Mouse (Mus musculus) thymus, adult 2 months (tissue): Measurements from ENCODE around the gene Gria3. TPM values are rescaled to one million over a fixed set of nuclear protein-coding genes. Genes with fewer than 3 reads are reported as not detected.
A peak's percentile ranks its signal among the peaks of the same experiment; 100 is the strongest.

Experiments
- DNase-seq: peaks from one replicate; pipeline ENCODE4 v3.0.0; 2021
- H3K27ac ChIP-seq: fragments of 200-500 bp; 2 replicates; pipeline ENCODE4 v1.5.1; 2012; ENCODE audit warnings: low read length, control low read depth; ENCODE audit not compliant: control insufficient read depth, insufficient read depth
- H3K27me3 ChIP-seq: fragments of 200-500 bp; 2 replicates; pipeline ENCODE4 v1.6.1; 2012; ENCODE audit warnings: mild to moderate bottlenecking, low read length, moderate library complexity, mixed read lengths; ENCODE audit not compliant: control insufficient read depth, insufficient read depth
- H3K36me3 ChIP-seq: fragments of 200-500 bp; 2 replicates; pipeline ENCODE4 v1.6.1; 2012; ENCODE audit warnings: mild to moderate bottlenecking, low read length, moderate library complexity; ENCODE audit not compliant: control insufficient read depth, insufficient read depth
- H3K4me1 ChIP-seq: fragments of 200-500 bp; replicated peaks from 2 replicates; pipeline ENCODE4 v1.6.1; 2012; ENCODE audit warnings: low read length; ENCODE audit not compliant: control insufficient read depth, insufficient read depth
- H3K4me3 ChIP-seq: fragments of 200-500 bp; 2 replicates; pipeline ENCODE4 v1.5.1; 2012; ENCODE audit warnings: mild to moderate bottlenecking, low read length, control low read depth, moderate library complexity; ENCODE audit not compliant: control insufficient read depth, insufficient read depth
- CTCF ChIP-seq: fragments of 200-500 bp; IDR thresholded peaks from 2 replicates; pipeline ENCODE4 v1.5.1; 2012; ENCODE audit warnings: mild to moderate bottlenecking, control low read depth, low read length, moderate library complexity, borderline replicate concordance; ENCODE audit not compliant: control insufficient read depth, poor library complexity, insufficient read depth; ENCODE audit errors: extremely low read depth
- POLR2A ChIP-seq: fragments of 200-500 bp; IDR thresholded peaks from 2 replicates; pipeline ENCODE4 v1.6.1; 2012; ENCODE audit warnings: mild to moderate bottlenecking, low read length, control low read depth, moderate library complexity; ENCODE audit not compliant: control insufficient read depth, poor library complexity, insufficient read depth; ENCODE audit errors: extremely low read depth
- WGBS: fragments of 180-500 bp; shearing (Covaris S2); methylation state at CpG from one replicate; pipeline ENCODE4 v1.1.7; 2018; 5-methylcytosine and 5-hydroxymethylcytosine counted together
- polyA plus RNA-seq: library from polyadenylated mRNA; depleted of rRNA; stranded (reverse); fragments of >200 nt; gene quantifications from 2 replicates; pipeline ENCODE4 v1.2.3, GENCODE M21; 2012

The Gria3 gene
- polyA plus RNA-seq, 1 experiment, result 2.3 TPM

GRCm38 (mm10) chrX:41562296-41563060 is 161.8 kb downstream of the Gria3 start:
- Histone ChIP-seq H3K27ac (no peak overlapping the region), H3K4me1 (no peaks in the 10 kb centered on the region), H3K27me3 (no peaks in the 10 kb centered on the region), H3K36me3 (no peaks in the 10 kb centered on the region), H3K4me3 (no peak overlapping the region)
- WGBS, result 95% methylated on average over 6 of the region's 6 CpGs
- TF ChIP-seq POLR2A, result no peak
- TF ChIP-seq CTCF, result no peak
- no peak for DNase-seq

GRCm38 (mm10) chrX:41564898-41565297 is 164.2 kb downstream of the Gria3 start:
- Histone ChIP-seq H3K4me1 (no peaks in the 10 kb centered on the region), H3K36me3 (no peaks in the 10 kb centered on the region), H3K4me3 (no peak overlapping the region), H3K27ac (no peak overlapping the region), H3K27me3 (no peaks in the 10 kb centered on the region)
- no peak for DNase-seq
- TF ChIP-seq CTCF, result no peak
- no peak for TF ChIP-seq POLR2A
- WGBS, result 100% methylated on average over 2 of the region's 2 CpGs

DNA sequence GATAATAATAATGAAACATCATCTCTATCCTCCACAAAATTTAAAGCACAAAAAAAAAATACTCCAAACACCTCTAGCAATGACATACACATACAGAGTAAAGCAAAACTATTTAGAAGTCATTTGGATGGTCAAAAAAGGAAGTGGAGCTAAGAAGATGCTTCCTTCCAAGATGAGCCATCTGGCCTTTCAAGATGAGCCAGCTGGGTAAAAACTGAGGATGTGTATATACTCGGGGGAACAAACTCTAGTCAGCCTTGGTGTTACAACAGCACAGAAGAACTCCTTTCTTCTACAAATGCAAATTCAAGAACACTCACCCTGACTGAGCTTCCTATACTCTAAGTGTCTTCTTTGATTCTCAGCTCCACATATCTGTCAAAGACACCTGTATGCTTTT is 172.4 kb downstream of the Gria3 start:
- 15% methylated on average over 1 of the region's 1 CpGs for WGBS
- DNase-seq, result no peak
- Histone ChIP-seq H3K36me3 (no peaks in the 10 kb centered on the region), H3K4me1 (no peaks in the 10 kb centered on the region), H3K4me3 (no peak overlapping the region), H3K27ac (no peak overlapping the region), H3K27me3 (no peaks in the 10 kb centered on the region)
- no peak for TF ChIP-seq POLR2A
- TF ChIP-seq CTCF, result no peak

DNA sequence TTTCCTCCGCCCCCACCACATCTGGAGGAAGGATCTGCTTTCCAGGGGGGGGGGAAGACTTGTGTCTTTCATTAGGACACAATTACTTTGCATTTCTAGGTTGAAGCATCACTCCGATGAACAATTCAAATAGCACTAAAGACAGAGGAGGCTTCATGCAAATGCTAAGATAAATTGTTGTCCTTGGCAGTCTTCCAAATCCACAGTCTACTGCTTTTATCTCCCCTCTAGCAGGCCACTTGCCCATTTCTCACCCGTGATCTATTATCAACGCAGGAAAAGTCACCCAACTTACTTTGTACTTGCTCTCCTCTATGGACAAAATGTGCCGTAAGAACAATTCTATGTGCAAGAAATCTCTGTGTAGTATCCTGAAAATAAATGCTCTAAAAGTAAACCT is 178.1 kb downstream of the Gria3 start:
- Histone ChIP-seq H3K27ac (no peak overlapping the region), H3K27me3 (no peaks in the 10 kb centered on the region), H3K4me3 (no peak overlapping the region), H3K36me3 (no peaks in the 10 kb centered on the region), H3K4me1 (no peaks in the 10 kb centered on the region)
- TF ChIP-seq CTCF (no peak), POLR2A (no peak)
- no peak for DNase-seq
- 93% methylated on average over 5 of the region's 5 CpGs for WGBS

- 98% methylated on average over 3 of the region's 3 CpGs for WGBS
- no peaks in the 10 kb centered on the region for H3K36me3 ChIP-seq
- no peak for DNase-seq
Observed at GRCm38 (mm10) chrX:41587692-41588091, 187.0 kb downstream of the Gria3 start.

GRCm38 (mm10) chrX:41607181-41607580 is 206.5 kb downstream of the Gria3 start:
- DNase-seq, result no peak
- Histone ChIP-seq H3K4me3 (no peak overlapping the region), H3K27me3 (no peaks in the 10 kb centered on the region), H3K4me1 (no peaks in the 10 kb centered on the region), H3K27ac (no peak overlapping the region), H3K36me3 (no peaks in the 10 kb centered on the region)
- WGBS, result 96% methylated on average over 1 of the region's 1 CpGs
- TF ChIP-seq POLR2A, result no peak
- TF ChIP-seq CTCF, result no peak

More at GRCm38 (mm10) chrX:41587692-41588091, 187.0 kb downstream of the Gria3 start:
- Histone ChIP-seq H3K4me1 (no peaks in the 10 kb centered on the region), H3K27me3 (no peaks in the 10 kb centered on the region), H3K4me3 (no peak overlapping the region), H3K27ac (no peak overlapping the region)
- TF ChIP-seq CTCF, result no peak
- no peak for TF ChIP-seq POLR2A

- no peaks in the 10 kb centered on the region for H3K27me3 ChIP-seq
- no peak overlapping the region for H3K27ac ChIP-seq
- no peaks in the 10 kb centered on the region for H3K4me1 ChIP-seq
- 56% methylated on average over 2 of the region's 2 CpGs for WGBS
- H3K4me3 ChIP-seq, result no peak overlapping the region
- peak; percentile 0 for DNase-seq
- H3K36me3 ChIP-seq, result no peaks in the 10 kb centered on the region
- TF ChIP-seq CTCF (no peak), POLR2A (no peak)
Observed at GRCm38 (mm10) chrX:41614920-41615319, 214.3 kb downstream of the Gria3 start.

DNA sequence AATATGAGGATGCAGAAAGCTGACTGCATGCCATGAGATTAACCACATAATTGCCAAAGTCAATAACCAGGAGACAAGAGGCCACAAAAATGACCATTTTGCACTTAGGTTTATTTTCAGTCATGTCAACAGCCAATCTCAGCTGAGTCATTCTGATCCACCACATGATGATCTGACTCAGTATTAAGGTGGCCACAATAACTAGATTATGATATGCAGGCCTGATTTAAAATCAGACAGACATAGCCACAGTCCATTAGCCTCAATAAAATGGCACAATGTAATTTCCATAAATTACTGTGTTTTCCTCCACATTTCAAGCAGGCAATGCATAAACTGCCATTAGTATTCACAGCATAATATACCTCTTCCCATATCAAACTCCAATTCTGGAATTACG is 216.3 kb downstream of the Gria3 start:
- no peak for TF ChIP-seq POLR2A
- TF ChIP-seq CTCF, result no peak
- no peak for DNase-seq
- no peaks in the 10 kb centered on the region for H3K27me3 ChIP-seq
- H3K4me1 ChIP-seq, result no peaks in the 10 kb centered on the region
- H3K36me3 ChIP-seq, result no peaks in the 10 kb centered on the region
- no peak overlapping the region for H3K27ac ChIP-seq
- 90% methylated on average over 1 of the region's 1 CpGs for WGBS
- no peak overlapping the region for H3K4me3 ChIP-seq
